Mouse (Mus musculus) kidney, embryonic 16.5 days (tissue): ENCODE measurements around the gene Nfkbiz. TPM values are rescaled to one million over a fixed set of nuclear protein-coding genes. Genes with fewer than 3 reads are reported as not detected.

Experiments used
- ATAC-seq: fragments of 200-750 bp; cut with Nextera tagmentation; 2 replicates; pipeline ENCODE4 v1.8.0; 2017; ENCODE audit warnings: moderate TSS enrichment; ENCODE audit not compliant: low FRiP score, low TSS enrichment
- H3K27ac ChIP-seq: fragments of 300-500 bp; sonication (generic); 2 replicates; pipeline ENCODE4 v1.5.1; 2014; ENCODE audit warnings: low read length
- H3K27me3 ChIP-seq: fragments of 300-500 bp; sonication (generic); 2 replicates; pipeline ENCODE4 v1.6.1; 2014; ENCODE audit warnings: low read length, control low read depth, mixed read lengths; ENCODE audit not compliant: insufficient read depth
- H3K36me3 ChIP-seq: fragments of 300-500 bp; sonication (generic); 2 replicates; pipeline ENCODE4 v1.6.1; 2014; ENCODE audit warnings: low read length, control low read depth, mixed read lengths; ENCODE audit not compliant: insufficient read depth
- H3K4me1 ChIP-seq: fragments of 300-500 bp; sonication (generic); 2 replicates; pipeline ENCODE4 v1.6.1; 2014; ENCODE audit warnings: low read length, control low read depth, mixed read lengths; ENCODE audit not compliant: insufficient read depth
- H3K4me2 ChIP-seq: fragments of 300-500 bp; sonication (generic); replicated peaks from 2 replicates; pipeline ENCODE4 v1.6.1; 2014; ENCODE audit warnings: low read depth, low read length
- H3K4me3 ChIP-seq: fragments of 300-500 bp; sonication (generic); 2 replicates; pipeline ENCODE4 v1.5.1; 2014; ENCODE audit warnings: mild to moderate bottlenecking, low read length
- H3K9ac ChIP-seq: fragments of 300-500 bp; sonication (generic); replicated peaks from 2 replicates; pipeline ENCODE4 v1.6.1; 2014; ENCODE audit warnings: low read length
- H3K9me3 ChIP-seq: fragments of 300-500 bp; sonication (generic); 2 replicates; pipeline ENCODE4 v1.6.1; 2016; ENCODE audit warnings: low read length, control low read depth
- WGBS: fragments of 180-500 bp; shearing (Covaris S2); extraction: QIAGEN DNeasy Blood & Tissue Kit; methylation state at CpG from one replicate; pipeline ENCODE4 v1.1.7; 2014; 5-methylcytosine and 5-hydroxymethylcytosine counted together
- polyA plus RNA-seq: library from polyadenylated mRNA; unstranded; fragments of >200 nt; fragmentation: Nextera tagmentation; extraction: Ambion mirVana; gene quantifications from 2 replicates; pipeline ENCODE4 v1.2.1, GENCODE M21; 2015

Gene Nfkbiz
- polyA plus RNA-seq, 1 experiment from 2014 or later: 5.1 TPM

- Histone ChIP-seq H3K27ac (peak overlapping the region; percentile 97; the same call in 1 of the 2 replicates), H3K27me3 (no peaks in the 10 kb centered on the region), H3K4me2 (peak overlapping the region; percentile 79), H3K4me3 (peak overlapping the region; percentile 93), H3K36me3 (peaks cover 24% of the 10 kb centered on the region), H3K4me1 (peaks cover 27% of the 10 kb centered on the region), H3K9ac (peak overlapping the region; percentile 88), H3K9me3 (no peaks in the 10 kb centered on the region)
- no peak for ATAC-seq
- WGBS: 6% methylated on average over 20 of the region's 20 CpGs
Observed at GRCm38 (mm10) chr16:55820916-55821570, 17.7 kb downstream of the Nfkbiz start.

DNA sequence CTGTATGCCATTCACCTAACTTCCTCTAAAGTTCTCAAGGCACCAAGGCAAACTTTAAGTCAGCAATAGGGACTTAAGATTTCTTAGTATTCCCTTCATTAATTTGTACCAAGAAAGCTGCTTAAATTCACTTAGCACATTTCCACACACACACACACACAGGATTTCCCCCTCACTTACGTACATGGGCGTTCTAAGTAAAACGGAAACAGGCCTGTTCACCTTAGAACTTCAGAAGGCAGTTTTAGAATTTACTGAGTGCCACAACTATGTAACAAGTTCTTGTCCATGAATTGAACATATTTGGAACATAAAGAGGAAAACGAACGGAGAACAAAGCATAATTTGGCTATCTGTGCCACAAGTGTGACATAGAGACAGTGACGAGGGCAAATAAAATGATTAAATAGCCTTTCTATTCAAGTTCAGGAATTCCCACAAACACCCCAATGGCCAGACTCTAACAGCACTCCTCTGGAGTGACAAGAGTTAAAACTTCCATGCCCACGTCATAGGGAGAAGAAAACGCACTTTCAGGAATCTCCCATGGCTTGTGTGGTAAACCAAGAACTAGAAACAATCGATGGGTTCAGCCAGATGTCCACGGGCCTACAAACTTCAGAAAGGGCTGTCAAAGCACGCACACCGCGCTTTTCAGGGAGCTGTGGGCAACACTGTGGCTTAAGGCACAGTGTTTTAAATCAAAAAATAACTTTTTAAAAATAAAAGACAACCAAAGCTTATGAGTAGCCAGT is 18.4 kb downstream of the Nfkbiz start:
- peak overlapping the region; percentile 93 for H3K4me3 ChIP-seq
- peak overlapping the region; percentile 88 for H3K9ac ChIP-seq
- peaks cover 31% of the 10 kb centered on the region for H3K36me3 ChIP-seq
- peaks cover 4% of the 10 kb centered on the region for H3K9me3 ChIP-seq
- ATAC-seq: no peak
- peak overlapping the region; percentile 79 for H3K4me2 ChIP-seq
- no peaks in the 10 kb centered on the region for H3K27me3 ChIP-seq
- 36% methylated on average over 13 of the region's 13 CpGs for WGBS
- peak overlapping the region; percentile 97; the same call in 1 of the 2 replicates for H3K27ac ChIP-seq
- H3K4me1 ChIP-seq: peaks cover 28% of the 10 kb centered on the region

GRCm38 (mm10) chr16:55819186-55819861 is 19.4 kb downstream of the Nfkbiz start:
- H3K36me3 ChIP-seq: peaks cover 41% of the 10 kb centered on the region
- H3K9ac ChIP-seq: peak overlapping the region; percentile 67
- H3K27ac ChIP-seq: peak overlapping the region; percentile 59
- peak overlapping the region; percentile 79 for H3K4me2 ChIP-seq
- H3K4me1 ChIP-seq: peaks cover 28% of the 10 kb centered on the region
- WGBS: 21% methylated on average over 15 of the region's 15 CpGs
- peak overlapping the region; percentile 93 for H3K4me3 ChIP-seq
- no peak for ATAC-seq
- no peaks in the 10 kb centered on the region for H3K27me3 ChIP-seq
- peaks cover 4% of the 10 kb centered on the region for H3K9me3 ChIP-seq

GRCm38 (mm10) chr16:55817717-55818515 is 20.8 kb downstream of the Nfkbiz start:
- peaks cover 54% of the 10 kb centered on the region for H3K36me3 ChIP-seq
- ATAC-seq: no peak
- WGBS: 87% methylated on average over 28 of the region's 28 CpGs

DNA sequence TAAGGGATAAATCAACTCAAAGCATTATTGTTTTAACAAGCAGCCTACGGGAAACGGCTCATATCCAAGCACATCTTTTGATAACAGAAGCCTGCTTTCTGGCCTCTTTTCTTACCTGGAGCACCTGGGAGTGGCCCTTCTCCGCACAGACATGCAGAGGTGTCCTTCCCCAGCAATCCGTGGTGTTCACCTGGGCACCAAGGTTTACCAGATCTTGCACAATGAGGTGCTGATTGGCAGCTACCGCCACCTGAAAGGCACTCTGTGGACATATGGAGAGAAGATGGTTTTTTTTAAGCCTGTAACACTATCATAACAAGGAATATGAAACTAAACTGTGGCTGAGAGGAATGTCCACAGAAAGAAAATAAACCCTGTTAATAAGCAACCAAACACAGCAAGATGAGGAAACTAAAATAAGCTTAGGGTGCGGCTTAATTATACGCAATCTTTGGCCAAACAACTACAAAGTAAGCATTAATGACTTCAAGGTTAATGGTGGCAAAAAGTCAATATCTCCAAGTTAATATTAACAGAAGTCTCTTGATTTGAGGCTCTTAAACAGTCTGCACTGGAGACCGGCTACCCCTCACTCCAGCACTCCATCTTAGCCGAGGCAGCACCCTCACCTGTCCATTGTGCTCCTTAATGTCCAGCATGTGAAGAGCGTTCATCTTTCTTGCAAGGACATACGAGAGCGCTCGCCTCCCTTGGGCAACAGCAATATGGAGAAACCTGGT is 22.3 kb downstream of the Nfkbiz start:
- H3K27ac ChIP-seq: no peak overlapping the region; the same call in 1 of the 2 replicates
- peak; percentile 64 for ATAC-seq
- H3K4me2 ChIP-seq: no peak overlapping the region
- H3K27me3 ChIP-seq: no peaks in the 10 kb centered on the region
- no peak overlapping the region for H3K4me3 ChIP-seq
- no peak overlapping the region for H3K9ac ChIP-seq
- peaks cover 4% of the 10 kb centered on the region for H3K9me3 ChIP-seq
- peaks cover 65% of the 10 kb centered on the region for H3K36me3 ChIP-seq
- 76% methylated on average over 13 of the region's 13 CpGs for WGBS
- peaks cover 28% of the 10 kb centered on the region for H3K4me1 ChIP-seq

More at GRCm38 (mm10) chr16:55817717-55818515, 20.8 kb downstream of the Nfkbiz start:
- no peak overlapping the region for H3K27ac ChIP-seq
- peaks cover 28% of the 10 kb centered on the region for H3K4me1 ChIP-seq
- H3K27me3 ChIP-seq: no peaks in the 10 kb centered on the region
- no peak overlapping the region for H3K4me3 ChIP-seq
- peaks cover 4% of the 10 kb centered on the region for H3K9me3 ChIP-seq
- H3K4me2 ChIP-seq: no peak overlapping the region
- H3K9ac ChIP-seq: no peak overlapping the region

DNA sequence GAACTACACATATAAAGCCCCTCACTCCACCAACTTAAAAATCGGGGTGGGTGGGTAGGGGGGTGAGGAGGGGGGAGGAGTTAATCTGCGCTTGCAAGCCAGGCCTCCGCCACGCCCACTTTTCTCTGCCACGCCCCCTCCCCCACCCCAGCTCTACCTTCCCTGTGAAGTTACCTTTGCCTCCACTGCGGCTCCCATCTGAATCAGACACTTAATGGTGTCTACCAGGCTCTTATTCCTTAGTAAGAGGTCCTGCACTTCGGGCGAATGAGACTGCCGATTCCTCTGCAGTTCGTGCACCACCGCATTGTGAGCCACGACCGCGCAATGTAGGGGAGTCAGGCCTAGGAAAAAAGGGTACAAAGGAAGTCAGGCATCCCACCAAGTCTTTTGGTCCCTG is 23.2 kb downstream of the Nfkbiz start:
- peaks cover 4% of the 10 kb centered on the region for H3K9me3 ChIP-seq
- H3K4me3 ChIP-seq: no peak overlapping the region
- peaks cover 69% of the 10 kb centered on the region for H3K36me3 ChIP-seq
- H3K9ac ChIP-seq: no peak overlapping the region
- H3K4me1 ChIP-seq: peaks cover 24% of the 10 kb centered on the region
- WGBS: 83% methylated on average over 14 of the region's 14 CpGs
- H3K27ac ChIP-seq: no peak overlapping the region
- H3K4me2 ChIP-seq: no peak overlapping the region
- no peaks in the 10 kb centered on the region for H3K27me3 ChIP-seq
- no peak for ATAC-seq

DNA sequence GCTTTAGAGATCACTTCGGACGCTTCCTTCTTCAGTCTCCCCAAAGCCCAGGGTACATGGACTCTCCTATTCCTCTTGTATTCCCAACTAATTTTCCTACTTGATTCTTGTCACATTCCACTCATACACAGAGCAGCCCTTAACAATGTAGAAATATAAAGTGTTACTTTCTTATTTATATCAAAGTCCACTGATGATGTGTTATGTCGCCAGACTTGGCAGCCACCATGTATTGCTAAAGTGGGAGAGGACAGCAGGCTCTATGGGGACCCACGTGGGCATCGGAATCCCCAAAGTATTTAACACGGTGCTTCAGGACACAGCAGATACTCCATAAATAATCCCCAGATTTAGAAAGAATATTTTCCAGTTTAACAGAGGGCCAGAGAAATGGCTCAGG is 24.0 kb downstream of the Nfkbiz start:
- Histone ChIP-seq H3K36me3 (peaks cover 72% of the 10 kb centered on the region), H3K9me3 (peaks cover 4% of the 10 kb centered on the region), H3K9ac (no peak overlapping the region), H3K4me1 (peaks cover 18% of the 10 kb centered on the region), H3K4me3 (no peak overlapping the region), H3K4me2 (no peak overlapping the region), H3K27ac (no peak overlapping the region), H3K27me3 (no peaks in the 10 kb centered on the region)
- WGBS: 94% methylated on average over 6 of the region's 6 CpGs
- no peak for ATAC-seq

GRCm38 (mm10) chr16:55813916-55814315 is 24.8 kb downstream of the Nfkbiz start:
- WGBS: 70% methylated on average over 15 of the region's 15 CpGs
- no peak overlapping the region for H3K27ac ChIP-seq
- no peak overlapping the region for H3K4me2 ChIP-seq
- H3K36me3 ChIP-seq: peaks cover 72% of the 10 kb centered on the region
- H3K4me3 ChIP-seq: no peak overlapping the region
- peaks cover 10% of the 10 kb centered on the region for H3K4me1 ChIP-seq
- ATAC-seq: no peak
- H3K9ac ChIP-seq: no peak overlapping the region
- peaks cover 4% of the 10 kb centered on the region for H3K9me3 ChIP-seq
- no peaks in the 10 kb centered on the region for H3K27me3 ChIP-seq

DNA sequence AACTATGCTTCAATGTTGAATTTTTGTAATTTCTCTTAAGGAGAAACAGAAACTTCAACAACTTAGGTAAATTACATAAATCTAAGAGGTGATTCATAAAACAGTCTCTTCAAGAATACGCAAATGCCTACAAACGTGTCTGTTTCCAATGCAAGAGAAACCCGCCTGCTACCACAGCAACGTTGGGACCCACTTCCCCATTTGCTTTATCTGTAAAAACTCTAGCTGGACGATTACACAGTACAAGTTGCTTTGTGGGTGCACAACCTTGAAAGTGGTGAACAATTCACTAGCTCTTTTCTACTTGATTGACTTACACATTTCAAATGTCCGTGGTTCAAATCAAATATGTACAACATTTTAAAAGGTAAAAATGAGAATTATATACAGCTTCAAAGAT is 26.9 kb downstream of the Nfkbiz start:
- Histone ChIP-seq H3K36me3 (peaks cover 55% of the 10 kb centered on the region), H3K4me3 (no peak overlapping the region), H3K4me1 (0 out of 2 replicates have a peak, but pooled peaks cover 4% of the 10 kb centered on the region), H3K27ac (no peak overlapping the region), H3K9ac (no peak overlapping the region), H3K4me2 (no peak overlapping the region), H3K9me3 (peaks cover 4% of the 10 kb centered on the region), H3K27me3 (no peaks in the 10 kb centered on the region)
- no peak for ATAC-seq
- 93% methylated on average over 6 of the region's 6 CpGs for WGBS
